Mouse (Mus musculus) spleen, adult 10 weeks (tissue): ENCODE results near the gene Txndc17. TPM values are rescaled to one million over a fixed set of nuclear protein-coding genes. Genes with fewer than 3 reads are reported as not detected.

Source experiments
- polyA plus RNA-seq: library from polyadenylated mRNA; stranded (reverse); fragments of 350-450 nt; fragmentation: Illumina TruSeq; extraction: RNeasy Lipid Tissue Mini Kit (QIAGEN cat#74804); gene quantifications from one replicate; pipeline ENCODE4 v1.2.3, GENCODE M21; 2015; ENCODE audit warnings: low replicate concordance; ENCODE audit not compliant: insufficient read depth

The Txndc17 gene
- 95.6 TPM for polyA plus RNA-seq

GRCm38 (mm10) chr11:72207204-72207833 lies at the start of gene Txndc17, which contains the start of gene 4933427D14Rik:
Gene Txndc17 (plus strand): TSS chr11:72207547.
Gene 4933427D14Rik (minus strand): TSS chr11:72207459.

GRCm38 (mm10) chr11:72206341-72207203 lies 775 bp upstream of the Txndc17 start, which contains the start of gene Gm43951:
Gene Gm43951 (minus strand): TSS chr11:72206840.

GRCm38 (mm10) chr11:72215410-72215797 lies 8.1 kb downstream of the Txndc17 start, which contains the start of gene Med31:
Gene Med31 (minus strand): TSS chr11:72215592.

Other genes starting within 250 kb of the Txndc17 start
- gene Aipl1, start 170.0 kb upstream of the Txndc17 start, polyA plus RNA-seq, result not detected
- gene Pimreg, start 165.5 kb upstream of the Txndc17 start, polyA plus RNA-seq, result 3.0 TPM
- 3.2 TPM for gene Pitpnm3, start 71.8 kb upstream of the Txndc17 start, polyA plus RNA-seq
- 0.30 TPM for gene Gm43951, start 707 bp upstream of the Txndc17 start, polyA plus RNA-seq
- 15.0 TPM for gene 4933427D14Rik, start 88 bp upstream of the Txndc17 start, polyA plus RNA-seq
- 10.8 TPM for gene Med31, start 8.0 kb downstream of the Txndc17 start, polyA plus RNA-seq
- gene Slc13a5, start 59.7 kb downstream of the Txndc17 start, polyA plus RNA-seq, result not detected
- 77.7 TPM for gene Xaf1, start 94.1 kb downstream of the Txndc17 start, polyA plus RNA-seq
- gene Fbxo39, start 106.9 kb downstream of the Txndc17 start, polyA plus RNA-seq, result 0.18 TPM
- not detected for gene Tekt1, start 154.9 kb downstream of the Txndc17 start, polyA plus RNA-seq
- gene Smtnl2, start 204.2 kb downstream of the Txndc17 start, polyA plus RNA-seq, result 0.36 TPM
- not detected for gene Ggt6, start 228.0 kb downstream of the Txndc17 start, polyA plus RNA-seq
- 98.0 TPM for gene Mybbp1a, start 233.8 kb downstream of the Txndc17 start, polyA plus RNA-seq